Mouse (Mus musculus) liver, postnatal 0 days (tissue): Measurements from ENCODE around the gene Pcca.

Experiments
- CTCF ChIP-seq: sonication (generic); IDR thresholded peaks from 2 replicates; pipeline ENCODE4 v1.5.1; 2016; ENCODE audit warnings: antibody characterized with exemption, low read depth
- EP300 ChIP-seq: IDR thresholded peaks from 2 replicates; pipeline ENCODE4 v1.6.1; 2016; ENCODE audit warnings: antibody characterized with exemption, low read depth, mild to moderate bottlenecking

DNA sequence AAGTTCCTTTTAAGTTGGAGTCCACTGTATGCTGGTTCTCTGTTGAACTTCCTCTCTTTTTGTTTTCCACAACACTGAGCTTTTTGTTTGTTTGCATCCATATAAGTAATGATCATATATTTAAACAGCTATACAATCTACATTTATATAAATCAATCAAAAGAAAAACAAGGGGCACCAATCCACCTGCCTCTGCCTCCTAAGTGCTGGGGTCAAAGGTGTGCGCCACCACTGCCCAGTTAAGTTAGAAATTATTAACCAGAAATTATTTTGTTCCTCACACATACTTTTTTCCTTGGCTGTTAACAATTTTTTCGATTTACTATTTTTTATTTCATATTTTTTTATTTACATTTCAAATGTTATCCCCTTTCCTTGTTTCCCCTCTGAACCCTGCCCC lies 99.3 kb downstream of the Pcca start:
- TF ChIP-seq CTCF (no peak), EP300 (no peak)
